Mouse (Mus musculus): ENCODE measurements around the gene Mrpl57. TPM values are rescaled to one million over a fixed set of nuclear protein-coding genes. Genes with fewer than 3 reads are reported as not detected.
"Not testable (repeated sequence)": the region's sequence is repeated elsewhere in the genome, so short reads cannot be mapped to it uniquely, and the experiment has no call there.

The Mrpl57 gene
- polyA plus RNA-seq, 1 experiment: 65.6 TPM

- DNase-seq: no peak
- WGBS: 93% methylated on average over 3 of the region's 3 CpGs
- H3K27ac ChIP-seq (ENCODE audit: insufficient read depth, low read length): no peak overlapping the region
- TF ChIP-seq POLR2A (IDR thresholded peaks at IDR 0.05; ENCODE audit: borderline replicate concordance, insufficient read depth, low read length): no peak
- no peak for TF ChIP-seq CTCF (IDR thresholded peaks at IDR 0.05; ENCODE audit: borderline replicate concordance, insufficient read depth, low read depth, low read length)
- H3K27me3 ChIP-seq (ENCODE audit: control insufficient read depth, insufficient read depth, low read length): no peaks in the 10 kb centered on the region
- no peak overlapping the region for H3K4me3 ChIP-seq (replicated peaks; ENCODE audit: insufficient read depth, low read depth, low read length)
- no peaks in the 10 kb centered on the region for H3K4me1 ChIP-seq (ENCODE audit: control insufficient read depth, insufficient read depth, low read length)
These were observed 18.5 kb downstream of the Mrpl57 start for GRCm38 (mm10) chr14:57844535-57844934.

GRCm38 (mm10) chr14:57848061-57848460, 22.0 kb downstream of the Mrpl57 start:
- H3K4me1 ChIP-seq (ENCODE audit: control insufficient read depth, insufficient read depth, low read length): not testable (repeated sequence)
- WGBS: 73% methylated on average over 5 of the region's 5 CpGs

DNA sequence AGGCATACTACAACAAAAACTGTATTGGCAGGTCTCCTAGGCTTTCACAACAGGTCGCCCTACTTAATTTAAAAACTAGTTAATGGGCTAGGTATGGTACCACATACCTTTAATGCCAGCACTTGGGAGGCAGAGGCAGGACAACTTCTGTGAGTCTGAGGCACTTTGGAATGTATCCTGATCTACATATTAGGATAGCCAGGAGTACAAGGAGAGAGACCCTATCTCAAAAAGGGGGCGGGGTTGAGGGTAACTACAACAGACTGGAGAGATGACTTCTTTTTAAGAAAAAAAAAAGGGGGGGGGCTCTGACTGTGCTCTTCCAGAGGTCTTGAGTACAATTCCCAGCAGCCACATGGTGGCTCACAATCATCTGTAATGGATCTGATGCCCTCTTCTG, 22.6 kb downstream of the Mrpl57 start:
- H3K27me3 ChIP-seq (ENCODE audit: control insufficient read depth, insufficient read depth, low read length): no peaks in the 10 kb centered on the region

More at GRCm38 (mm10) chr14:57848061-57848460, 22.0 kb downstream of the Mrpl57 start:
- not testable (repeated sequence) for DNase-seq; H3K27ac ChIP-seq (ENCODE audit: insufficient read depth, low read length); H3K27me3 ChIP-seq (ENCODE audit: control insufficient read depth, insufficient read depth, low read length); H3K4me3 ChIP-seq (replicated peaks; ENCODE audit: insufficient read depth, low read depth, low read length)

GRCm38 (mm10) chr14:57850330-57850729, 24.3 kb downstream of the Mrpl57 start:
- DNase-seq: no peak
- no peak for TF ChIP-seq CTCF (IDR thresholded peaks at IDR 0.05; ENCODE audit: borderline replicate concordance, insufficient read depth, low read depth, low read length)
- TF ChIP-seq POLR2A (IDR thresholded peaks at IDR 0.05; ENCODE audit: borderline replicate concordance, insufficient read depth, low read length): no peak
- no peaks in the 10 kb centered on the region for H3K4me1 ChIP-seq (ENCODE audit: control insufficient read depth, insufficient read depth, low read length)
- no peak overlapping the region for H3K27ac ChIP-seq (ENCODE audit: insufficient read depth, low read length)
- no peaks in the 10 kb centered on the region for H3K27me3 ChIP-seq (ENCODE audit: control insufficient read depth, insufficient read depth, low read length)
- WGBS: 89% methylated on average over 3 of the region's 3 CpGs
- no peak overlapping the region for H3K4me3 ChIP-seq (replicated peaks; ENCODE audit: insufficient read depth, low read depth, low read length)

More for the DNA sequence above, 22.6 kb downstream of the Mrpl57 start:
- Histone ChIP-seq H3K4me1 (ENCODE audit: control insufficient read depth, insufficient read depth, low read length) (no peaks in the 10 kb centered on the region), H3K27ac (ENCODE audit: insufficient read depth, low read length) (no peak overlapping the region), H3K4me3 (replicated peaks; ENCODE audit: insufficient read depth, low read depth, low read length) (no peak overlapping the region)
- DNase-seq: no peak
- TF ChIP-seq CTCF (IDR thresholded peaks at IDR 0.05; ENCODE audit: borderline replicate concordance, insufficient read depth, low read depth, low read length) (no peak), POLR2A (IDR thresholded peaks at IDR 0.05; ENCODE audit: borderline replicate concordance, insufficient read depth, low read length) (no peak)
- 97% methylated on average over 2 of the region's 2 CpGs for WGBS

- Histone ChIP-seq H3K4me1 (ENCODE audit: control insufficient read depth, insufficient read depth, low read length) (no peaks in the 10 kb centered on the region), H3K27ac (ENCODE audit: insufficient read depth, low read length) (no peak overlapping the region), H3K4me3 (replicated peaks; ENCODE audit: insufficient read depth, low read depth, low read length) (no peak overlapping the region), H3K27me3 (ENCODE audit: control insufficient read depth, insufficient read depth, low read length) (no peaks in the 10 kb centered on the region)
- 84% methylated on average over 2 of the region's 2 CpGs for WGBS
- no peak for DNase-seq
- TF ChIP-seq POLR2A (IDR thresholded peaks at IDR 0.05; ENCODE audit: borderline replicate concordance, insufficient read depth, low read length): no peak
These were observed 26.9 kb downstream of the Mrpl57 start for GRCm38 (mm10) chr14:57852961-57853360.

DNA sequence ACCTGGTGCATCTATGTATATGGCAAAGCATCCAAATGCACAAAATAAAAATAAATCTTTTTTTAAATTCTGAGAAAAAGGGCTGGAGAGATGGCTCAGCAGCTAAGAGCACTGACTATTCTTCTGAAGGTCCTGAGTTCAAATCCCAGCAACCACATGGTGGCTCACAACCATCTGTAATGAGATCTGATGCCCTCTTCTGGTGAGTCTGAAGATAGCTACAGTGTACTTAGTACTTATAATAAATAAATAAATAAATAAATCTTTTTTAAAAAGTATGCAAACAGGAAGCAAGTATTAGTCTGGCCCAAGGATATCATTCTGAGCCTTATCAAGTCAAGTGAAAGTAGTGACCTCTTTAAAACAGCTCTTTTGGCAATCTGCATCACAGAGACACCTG, 30.0 kb downstream of the Mrpl57 start:
- H3K4me1 ChIP-seq (ENCODE audit: control insufficient read depth, insufficient read depth, low read length); DNase-seq; H3K27me3 ChIP-seq (ENCODE audit: control insufficient read depth, insufficient read depth, low read length); H3K27ac ChIP-seq (ENCODE audit: insufficient read depth, low read length); H3K4me3 ChIP-seq (replicated peaks; ENCODE audit: insufficient read depth, low read depth, low read length): not testable (repeated sequence)

- TF ChIP-seq POLR2A (IDR thresholded peaks at IDR 0.05; ENCODE audit: borderline replicate concordance, insufficient read depth, low read length) (no peak), CTCF (IDR thresholded peaks at IDR 0.05; ENCODE audit: borderline replicate concordance, insufficient read depth, low read depth, low read length) (no peak)
- no peaks in the 10 kb centered on the region for H3K27me3 ChIP-seq (ENCODE audit: control insufficient read depth, insufficient read depth, low read length)
- whole genome bisulfite sequencing: 86% methylated on average over 2 of the region's 2 CpGs
- H3K4me3 ChIP-seq (replicated peaks; ENCODE audit: insufficient read depth, low read depth, low read length): no peak overlapping the region
- DNase-seq: no peak
- H3K4me1 ChIP-seq (ENCODE audit: control insufficient read depth, insufficient read depth, low read length): no peaks in the 10 kb centered on the region; the same call in 1 of the 2 replicates
- no peak overlapping the region for H3K27ac ChIP-seq (ENCODE audit: insufficient read depth, low read length)
These were observed 32.6 kb downstream of the Mrpl57 start for GRCm38 (mm10) chr14:57858601-57859000.

DNA sequence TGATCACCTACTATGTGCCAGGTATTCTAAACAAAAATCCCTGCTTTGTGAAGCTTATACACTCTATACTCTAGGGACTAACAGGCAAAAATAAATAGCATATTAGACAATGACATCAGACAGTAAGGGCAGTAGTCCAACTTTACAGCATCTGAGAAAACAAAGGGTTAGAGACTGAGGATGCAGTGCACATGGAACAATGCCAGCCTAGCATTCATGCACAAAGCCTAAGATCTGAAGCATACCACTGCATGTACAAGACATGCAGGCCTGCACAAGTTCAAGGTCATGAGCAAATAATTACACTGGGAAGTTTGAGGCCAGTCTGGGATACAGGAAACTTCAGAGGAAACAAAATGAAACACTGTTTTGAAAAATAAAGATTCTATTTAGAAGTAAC, 33.5 kb downstream of the Mrpl57 start:
- no peaks in the 10 kb centered on the region for H3K27me3 ChIP-seq (ENCODE audit: control insufficient read depth, insufficient read depth, low read length)
- H3K4me1 ChIP-seq (ENCODE audit: control insufficient read depth, insufficient read depth, low read length): no peaks in the 10 kb centered on the region; the same call in 1 of the 2 replicates
- no peak for TF ChIP-seq CTCF (IDR thresholded peaks at IDR 0.05; ENCODE audit: borderline replicate concordance, insufficient read depth, low read depth, low read length)
- no peak for TF ChIP-seq POLR2A (IDR thresholded peaks at IDR 0.05; ENCODE audit: borderline replicate concordance, insufficient read depth, low read length)
- no peak for DNase-seq
- no peak overlapping the region for H3K4me3 ChIP-seq (replicated peaks; ENCODE audit: insufficient read depth, low read depth, low read length)
- no peak overlapping the region for H3K27ac ChIP-seq (ENCODE audit: insufficient read depth, low read length)

DNA sequence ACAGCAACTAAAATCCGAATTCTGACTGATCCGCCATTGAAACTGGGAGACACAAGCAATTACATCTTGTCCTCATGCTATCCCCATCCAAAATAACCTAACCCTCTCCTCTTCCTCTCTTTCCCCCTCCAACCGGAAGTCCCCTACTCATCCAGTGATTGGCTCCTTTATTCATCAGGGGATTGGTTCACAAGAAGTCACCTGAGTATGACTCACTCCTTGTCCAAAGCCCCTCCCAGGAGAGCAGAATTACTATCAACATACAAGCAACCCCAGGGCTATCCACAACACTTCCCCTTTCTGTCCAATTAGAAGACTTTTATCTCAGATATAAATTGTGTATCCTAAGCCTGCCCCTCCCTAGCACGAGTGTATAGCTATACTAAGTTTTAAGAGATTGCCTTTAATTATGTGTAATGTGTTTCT, 36.0 kb downstream of the Mrpl57 start:
- no peak for TF ChIP-seq CTCF (IDR thresholded peaks at IDR 0.05; ENCODE audit: borderline replicate concordance, insufficient read depth, low read depth, low read length)
- TF ChIP-seq POLR2A (IDR thresholded peaks at IDR 0.05; ENCODE audit: borderline replicate concordance, insufficient read depth, low read length): no peak
- DNase-seq: no peak
- WGBS: 92% methylated on average over 4 of the region's 4 CpGs
- Histone ChIP-seq H3K4me3 (replicated peaks; ENCODE audit: insufficient read depth, low read depth, low read length) (no peak overlapping the region), H3K4me1 (ENCODE audit: control insufficient read depth, insufficient read depth, low read length) (peaks cover 3% of the 10 kb centered on the region), H3K27ac (ENCODE audit: insufficient read depth, low read length) (no peak overlapping the region), H3K27me3 (ENCODE audit: control insufficient read depth, insufficient read depth, low read length) (no peaks in the 10 kb centered on the region)

All from cerebellum, adult 2 months (tissue).